Mouse (Mus musculus): Measurements from ENCODE around the gene Adam19. TPM values are rescaled to one million over a fixed set of nuclear protein-coding genes. Genes with fewer than 3 reads are reported as not detected.

Gene Adam19
- polyA plus RNA-seq, 1 experiment: 43.2 TPM

- Histone ChIP-seq H3K4me3 (no peak overlapping the region), H3K79me2 (ENCODE audit: control insufficient read depth, insufficient read depth) (peaks cover 70% of the 10 kb centered on the region), H3K27me3 (ENCODE audit: control insufficient read depth, insufficient read depth, insufficient read length) (no peaks in the 10 kb centered on the region), H3K36me3 (ENCODE audit: control insufficient read depth, insufficient read depth) (peaks cover 24% of the 10 kb centered on the region), H3ac (ENCODE audit: control insufficient read depth, insufficient read length) (no peak overlapping the region), H3K4me2 (ENCODE audit: low read depth) (peak overlapping the region; percentile 35)
- no peak for TF ChIP-seq MYOD1 (IDR thresholded peaks at IDR 0.05; ENCODE audit: control insufficient read depth in 1 of 3, insufficient read length in 2 of 3, low read depth in 2 of 3)
- peak; percentile 63; the same call in 1 of the 2 replicates for TF ChIP-seq CEBPB (IDR thresholded peaks at IDR 0.05; ENCODE audit: insufficient read depth, poor library complexity, severe bottlenecking)
- no peak for TF ChIP-seq USF1 (IDR thresholded peaks at IDR 0.05; ENCODE audit: low read depth)
Observed at GRCm38 (mm10) chr11:46084568-46084967, 28.8 kb downstream of the Adam19 start.

GRCm38 (mm10) chr11:46085398-46086163 is 29.8 kb downstream of the Adam19 start:
- no peak overlapping the region for H3ac ChIP-seq (ENCODE audit: control insufficient read depth, insufficient read length)
- H3K4me2 ChIP-seq (ENCODE audit: low read depth): no peak overlapping the region
- peaks cover 73% of the 10 kb centered on the region for H3K79me2 ChIP-seq (ENCODE audit: control insufficient read depth, insufficient read depth)
- no peak overlapping the region for H3K4me3 ChIP-seq
- no peak for TF ChIP-seq MAX (IDR thresholded peaks at IDR 0.05; ENCODE audit: low read depth)
- no peak for TF ChIP-seq POLR2A (IDR thresholded peaks at IDR 0.05; ENCODE audit: insufficient read length, low read depth)
- TF ChIP-seq TCF3 (IDR thresholded peaks at IDR 0.05; ENCODE audit: insufficient read length, low read depth): no peak
- no peak for TF ChIP-seq POLR2AphosphoS2 (IDR thresholded peaks at IDR 0.05; ENCODE audit: insufficient read length, low read depth)
- TF ChIP-seq MYOD1 (IDR thresholded peaks at IDR 0.05; ENCODE audit: control insufficient read depth in 1 of 3, insufficient read length in 2 of 3, low read depth in 2 of 3): no peak
- peaks cover 24% of the 10 kb centered on the region for H3K36me3 ChIP-seq (ENCODE audit: control insufficient read depth, insufficient read depth)
- no peaks in the 10 kb centered on the region for H3K27me3 ChIP-seq (ENCODE audit: control insufficient read depth, insufficient read depth, insufficient read length)

GRCm38 (mm10) chr11:46086446-46086845 is 30.7 kb downstream of the Adam19 start:
- no peak for TF ChIP-seq CEBPB (IDR thresholded peaks at IDR 0.05; ENCODE audit: insufficient read depth, poor library complexity, severe bottlenecking)
- no peak for TF ChIP-seq REST (IDR thresholded peaks at IDR 0.05; ENCODE audit: insufficient read depth, insufficient read length)
- no peak for TF ChIP-seq TCF3 (IDR thresholded peaks at IDR 0.05; ENCODE audit: insufficient read length, low read depth)
- no peak for TF ChIP-seq SRF (IDR thresholded peaks at IDR 0.05; ENCODE audit: control insufficient read depth, insufficient read length, low read depth)
- TF ChIP-seq MAX (IDR thresholded peaks at IDR 0.05; ENCODE audit: low read depth): no peak
- no peak for TF ChIP-seq MYOG (IDR thresholded peaks at IDR 0.05; ENCODE audit: control insufficient read depth in 1 of 3, insufficient read depth in 1 of 3, insufficient read length in 2 of 3, low read depth in 2 of 3)
- no peak for TF ChIP-seq E2F4 (IDR thresholded peaks at IDR 0.05; ENCODE audit: insufficient read depth)
- no peak for TF ChIP-seq POLR2AphosphoS2 (IDR thresholded peaks at IDR 0.05; ENCODE audit: insufficient read length, low read depth)
- no peak overlapping the region for H3ac ChIP-seq (ENCODE audit: control insufficient read depth, insufficient read length)
- no peaks in the 10 kb centered on the region for H3K27me3 ChIP-seq (ENCODE audit: control insufficient read depth, insufficient read depth, insufficient read length)
- H3K79me2 ChIP-seq (ENCODE audit: control insufficient read depth, insufficient read depth): peaks cover 68% of the 10 kb centered on the region
- peaks cover 19% of the 10 kb centered on the region for H3K36me3 ChIP-seq (ENCODE audit: control insufficient read depth, insufficient read depth)
- no peak overlapping the region for H3K4me2 ChIP-seq (ENCODE audit: low read depth)
- H3K4me3 ChIP-seq: no peak overlapping the region

GRCm38 (mm10) chr11:46089081-46089713 is 33.4 kb downstream of the Adam19 start:
- Histone ChIP-seq H3K36me3 (ENCODE audit: control insufficient read depth, insufficient read depth) (peaks cover 20% of the 10 kb centered on the region), H3K4me2 (ENCODE audit: low read depth) (no peak overlapping the region), H3K4me3 (no peak overlapping the region), H3K79me2 (ENCODE audit: control insufficient read depth, insufficient read depth) (peaks cover 42% of the 10 kb centered on the region), H3ac (ENCODE audit: control insufficient read depth, insufficient read length) (no peak overlapping the region), H3K27me3 (ENCODE audit: control insufficient read depth, insufficient read depth, insufficient read length) (no peaks in the 10 kb centered on the region)
- TF ChIP-seq REST (IDR thresholded peaks at IDR 0.05; ENCODE audit: insufficient read depth, insufficient read length) (no peak), SRF (IDR thresholded peaks at IDR 0.05; ENCODE audit: control insufficient read depth, insufficient read length, low read depth) (no peak), USF1 (IDR thresholded peaks at IDR 0.05; ENCODE audit: low read depth) (no peak), POLR2A (IDR thresholded peaks at IDR 0.05; ENCODE audit: insufficient read length, low read depth) (no peak), E2F4 (IDR thresholded peaks at IDR 0.05; ENCODE audit: insufficient read depth) (no peak), MAX (IDR thresholded peaks at IDR 0.05; ENCODE audit: low read depth) (no peak), MYOG (IDR thresholded peaks at IDR 0.05; ENCODE audit: control insufficient read depth in 1 of 3, insufficient read depth in 1 of 3, insufficient read length in 2 of 3, low read depth in 2 of 3) (no peak), TCF12 (IDR thresholded peaks at IDR 0.05; ENCODE audit: insufficient read depth, poor library complexity, severe bottlenecking) (no peak), TCF3 (IDR thresholded peaks at IDR 0.05; ENCODE audit: insufficient read length, low read depth) (no peak), POLR2AphosphoS2 (IDR thresholded peaks at IDR 0.05; ENCODE audit: insufficient read length, low read depth) (no peak), CEBPB (IDR thresholded peaks at IDR 0.05; ENCODE audit: insufficient read depth, poor library complexity, severe bottlenecking) (no peak), MYOD1 (IDR thresholded peaks at IDR 0.05; ENCODE audit: control insufficient read depth in 1 of 3, insufficient read length in 2 of 3, low read depth in 2 of 3) (no peak)

GRCm38 (mm10) chr11:46090036-46090725 is 34.4 kb downstream of the Adam19 start:
- TF ChIP-seq MYOD1 (IDR thresholded peaks at IDR 0.05; ENCODE audit: control insufficient read depth in 1 of 3, insufficient read length in 2 of 3, low read depth in 2 of 3) (no peak), MYOG (IDR thresholded peaks at IDR 0.05; ENCODE audit: control insufficient read depth in 1 of 3, insufficient read depth in 1 of 3, insufficient read length in 2 of 3, low read depth in 2 of 3) (no peak), POLR2AphosphoS2 (IDR thresholded peaks at IDR 0.05; ENCODE audit: insufficient read length, low read depth) (no peak), USF1 (IDR thresholded peaks at IDR 0.05; ENCODE audit: low read depth) (no peak), REST (IDR thresholded peaks at IDR 0.05; ENCODE audit: insufficient read depth, insufficient read length) (no peak)
- H3K4me2 ChIP-seq (ENCODE audit: low read depth): no peak overlapping the region
- peaks cover 33% of the 10 kb centered on the region for H3K79me2 ChIP-seq (ENCODE audit: control insufficient read depth, insufficient read depth)
- H3ac ChIP-seq (ENCODE audit: control insufficient read depth, insufficient read length): no peak overlapping the region
- no peak overlapping the region for H3K4me3 ChIP-seq
- no peaks in the 10 kb centered on the region for H3K27me3 ChIP-seq (ENCODE audit: control insufficient read depth, insufficient read depth, insufficient read length)
- peaks cover 30% of the 10 kb centered on the region for H3K36me3 ChIP-seq (ENCODE audit: control insufficient read depth, insufficient read depth)

Data from myocyte (in vitro differentiated cells).